ENCODE assay signal across 12 mouse cellular contexts in the genomic region with DNA sequence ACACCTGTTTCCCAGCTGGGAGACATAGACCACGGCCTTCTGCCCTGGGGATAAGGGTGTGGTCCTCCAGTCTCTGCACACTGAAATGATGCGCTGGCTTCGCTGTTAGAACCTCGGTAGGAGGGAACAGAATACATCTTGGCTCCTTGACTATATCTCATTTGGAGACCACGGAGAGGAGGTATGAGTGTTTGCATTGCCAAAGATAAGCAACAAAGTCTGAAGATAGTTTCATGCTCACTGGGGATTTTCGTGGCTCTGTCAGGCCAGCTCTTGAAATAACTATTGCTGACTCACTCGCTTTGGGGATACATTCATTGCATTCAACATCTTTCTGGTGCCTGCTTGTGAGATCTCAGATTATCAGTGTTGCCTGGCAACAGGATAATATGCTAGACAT. TPM values are rescaled to one million over a fixed set of nuclear protein-coding genes. Genes with fewer than 3 reads are reported as not detected.
DNase-seq lines count a peak whose midpoint lies in the region; TF ChIP-seq lines count a peak whose summit lies in the region.
"Had no signal": no experiment of that assay in that cellular context is flagged by ENCODE, and none has a peak within 500 bp of the region (broad histone marks: within the 10 kb centered on the region; RNA-seq: fewer than 3 reads in every experiment).

No protein-coding gene starts in this region.

- intact Hi-C loops in left cerebral cortex, postnatal 4 days (cut with DNase I): no loop called here
- intact Hi-C loops in left cerebral cortex, adult 2 months (cut with DNase I): loop anchor here (5.0 kb wide), 1 partner anchor 186 kb away; no protein-coding TSS in a partner anchor
- intact Hi-C loops in gastrocnemius, postnatal 36 days (cut with DNase I): no loop called here

- DNase-seq in left cerebral cortex, adult 11 months (ENCODE audit: low spot score): peak; percentile 65
- DNase-seq in left cerebral cortex, postnatal 4 days: no peak
- DNase-seq in left cerebral cortex, adult 2 months (ENCODE audit: extremely low spot score in 1 of 2, low spot score in 2 of 2): peak in 1 of 2 experiments; percentile 36
- DNase-seq in telencephalon, adult 2 months (ENCODE audit: low read depth, low spot score): peak; percentile 90
- no peak for DNase-seq in cerebellum, adult 9-11 months
- no peak for DNase-seq in gastrocnemius, postnatal 36 days
- DNase-seq: retina, postnatal 1 day; thymus, postnatal 25 days had no signal

- peak overlapping the region; percentile 38 for H3K4me3 ChIP-seq in cortical plate, adult 2 months (ENCODE audit: insufficient read depth, low read length)
- H3K4me3 ChIP-seq in left cerebral cortex, adult 2 months: peak overlapping the region; percentile 51
- H3K4me3 ChIP-seq: limb, embryonic 10.5 days; lung, embryonic 15.5 days; myocyte had no signal

- TF ChIP-seq CTCF in cortical plate, adult 2 months (IDR thresholded peaks at IDR 0.05; ENCODE audit: extremely low read depth, insufficient read depth, low read length): no peak
- TF ChIP-seq CTCF in left cerebral cortex, adult 2 months (IDR thresholded peaks at IDR 0.05): no peak

- TF ChIP-seq POLR2A in cortical plate, adult 2 months (IDR thresholded peaks at IDR 0.05; ENCODE audit: extremely low read depth, insufficient read depth, low read length): peak; percentile 43; the same call in 1 of the 2 replicates

- H3K27ac ChIP-seq in cortical plate, adult 2 months (ENCODE audit: insufficient read depth, low read length): peak overlapping the region; percentile 82
- H3K27ac ChIP-seq in left cerebral cortex, adult 2 months: peak overlapping the region; percentile 95
- H3K27ac ChIP-seq: limb, embryonic 10.5 days; lung, embryonic 15.5 days had no signal

- H3K4me1 ChIP-seq in cortical plate, adult 2 months (ENCODE audit: control insufficient read depth, insufficient read depth, low read length): peaks cover 5% of the 10 kb centered on the region; the same call in 1 of the 2 replicates
- H3K4me1 ChIP-seq: limb, embryonic 10.5 days; lung, embryonic 15.5 days had no signal

RNA-seq across cellular contexts. Expression of a gene that starts 44.0 kb away (rescaled TPM):
- 10 to 100 TPM in 1 of 2 experiments, 1 to 10 TPM in 1; 9.8 to 10.5 TPM for total RNA-seq in left cerebral cortex, postnatal 4 days (2021)
- polyA plus RNA-seq in cortical plate, adult 2 months (2012; rRNA removed): 78.3 and 85.1 TPM in 2 replicates
- 10 to 100 TPM; 45.5 to 48.5 TPM for total RNA-seq in left cerebral cortex, adult 2 months (2021)
- 10 to 100 TPM; 79.9 to 94.5 TPM for total RNA-seq in gastrocnemius, postnatal 36 days (2021)
- polyA plus RNA-seq: myocyte had no signal

Comparison
In these comparisons a context has a peak if more than half of its experiments do, and no peak if none do; other contexts are left out.
1. DNase-seq: peak in left cerebral cortex, adult 11 months (single experiment) and telencephalon, adult 2 months (single experiment); none in left cerebral cortex, postnatal 4 days (single experiment), cerebellum, adult 9-11 months (single experiment) and gastrocnemius, postnatal 36 days (0 of 2).
2. RNA of a gene that starts 44.0 kb away (total RNA-seq): 79.9 to 94.5 TPM in gastrocnemius, postnatal 36 days and 45.5 to 48.5 TPM in left cerebral cortex, adult 2 months; 9.8 to 10.5 TPM in left cerebral cortex, postnatal 4 days; every median in the first group is over 4 times any median in the second.